Mouse (Mus musculus) midbrain, embryonic 12.5 days (tissue): ENCODE results near the gene Npas1. TPM values are rescaled to one million over a fixed set of nuclear protein-coding genes. Genes with fewer than 3 reads are reported as not detected.
A peak's percentile ranks its signal among the peaks of the same experiment; 100 is the strongest.

Experiments used
- ATAC-seq: fragments of 200-750 bp; cut with Nextera tagmentation; 2 replicates; pipeline ENCODE4 v1.8.0; 2017; ENCODE audit warnings: low read depth, moderate TSS enrichment, moderate library complexity; ENCODE audit not compliant: low FRiP score
- H3K27ac ChIP-seq: fragments of 300-500 bp; sonication (generic); replicated peaks from 2 replicates; pipeline ENCODE4 v1.5.1; 2016; ENCODE audit warnings: mild to moderate bottlenecking
- H3K27me3 ChIP-seq: fragments of 300-500 bp; sonication (generic); 2 replicates; pipeline ENCODE4 v1.6.1; 2016; ENCODE audit warnings: mild to moderate bottlenecking
- H3K36me3 ChIP-seq: fragments of 300-500 bp; sonication (generic); 2 replicates; pipeline ENCODE4 v1.6.1; 2016
- H3K4me1 ChIP-seq: fragments of 300-500 bp; sonication (generic); 2 replicates; pipeline ENCODE4 v1.6.1; 2016
- H3K4me2 ChIP-seq: fragments of 300-500 bp; sonication (generic); replicated peaks from 2 replicates; pipeline ENCODE4 v1.6.1; 2016; ENCODE audit warnings: mild to moderate bottlenecking, moderate library complexity
- H3K4me3 ChIP-seq: fragments of 300-500 bp; sonication (generic); 2 replicates; pipeline ENCODE4 v1.5.1; 2016; ENCODE audit warnings: mild to moderate bottlenecking
- H3K9ac ChIP-seq: fragments of 300-500 bp; sonication (generic); replicated peaks from 2 replicates; pipeline ENCODE4 v1.6.1; 2016; ENCODE audit warnings: mild to moderate bottlenecking, moderate library complexity
- H3K9me3 ChIP-seq: fragments of 300-500 bp; sonication (generic); 2 replicates; pipeline ENCODE4 v1.6.1; 2016; ENCODE audit warnings: mild to moderate bottlenecking
- WGBS: fragments of 180-500 bp; shearing (Covaris S2); methylation state at CpG from one replicate; pipeline ENCODE4 v1.1.7; 2016; 5-methylcytosine and 5-hydroxymethylcytosine counted together
- polyA plus RNA-seq: library from polyadenylated mRNA; unstranded; fragments of >200 nt; fragmentation: Nextera tagmentation; extraction: Ambion mirVana; gene quantifications from 2 replicates; pipeline ENCODE4 v1.2.1, GENCODE M21; 2016

Gene Npas1
- 0.93 and 1.2 TPM in 2 replicates for polyA plus RNA-seq

DNA sequence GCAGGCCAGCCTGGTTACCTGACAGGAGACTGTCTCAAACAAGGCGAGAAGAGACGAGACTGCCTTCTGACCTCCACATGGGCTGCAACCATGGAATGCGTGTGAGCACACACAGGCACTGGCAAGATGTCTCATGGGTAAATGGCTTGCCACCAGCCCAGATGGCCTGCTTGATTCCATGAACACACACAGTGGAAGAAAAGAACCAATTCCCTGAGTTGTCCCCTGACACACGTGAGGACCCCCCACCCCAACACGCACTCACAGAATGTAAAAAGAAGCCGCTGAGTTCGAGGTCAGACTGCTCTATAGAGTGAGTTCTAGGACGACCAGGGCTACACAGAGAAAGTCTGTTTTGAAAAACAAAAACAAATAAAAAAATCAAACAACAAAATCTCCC, at the start of gene Npas1:
Npas1 (minus strand) TSS at position 101 of the 400 bp plus-strand sequence.
- Histone ChIP-seq H3K36me3 (no peaks in the 10 kb centered on the region), H3K4me3 (peak within 1 kb of the TSS; percentile 37), H3K27ac (no peak within 1 kb of the TSS), H3K4me1 (peaks cover 15% of the 10 kb centered on the region), H3K9me3 (no peaks in the 10 kb centered on the region), H3K9ac (no peak within 1 kb of the TSS; the same call in 1 of the 2 replicates), H3K4me2 (peak within 1 kb of the TSS; percentile 50), H3K27me3 (peaks cover 64% of the 10 kb centered on the region)
- WGBS, result 90% methylated on average over 8 of the region's 8 CpGs
- no peak for ATAC-seq

DNA sequence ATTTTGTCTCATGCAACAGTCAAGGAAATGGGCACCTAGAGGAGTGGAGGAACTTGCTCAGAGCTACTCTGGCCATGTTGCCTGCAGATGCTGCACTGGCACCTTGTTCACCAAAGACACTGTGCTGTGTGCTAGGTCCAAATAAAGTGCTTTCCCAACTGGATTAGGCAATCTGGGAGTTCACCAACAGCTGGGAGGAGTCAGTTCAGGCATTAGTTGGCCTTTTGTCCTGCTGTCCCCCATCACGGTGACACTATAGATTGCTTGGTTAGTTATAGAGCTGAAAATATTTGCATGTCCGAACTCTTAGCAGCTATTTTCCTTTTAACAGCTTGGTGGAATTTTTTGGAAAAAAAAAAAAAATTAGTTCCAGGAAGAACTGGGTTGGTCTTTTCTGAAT, 48.5 kb upstream of the Npas1 start:
- 89% methylated on average over 2 of the region's 2 CpGs for WGBS
- no peaks in the 10 kb centered on the region for H3K9me3 ChIP-seq
- H3K27me3 ChIP-seq, result no peaks in the 10 kb centered on the region
- H3K9ac ChIP-seq, result no peak overlapping the region
- H3K4me3 ChIP-seq, result no peak overlapping the region
- H3K36me3 ChIP-seq, result peaks cover 20% of the 10 kb centered on the region
- H3K4me2 ChIP-seq, result no peak overlapping the region
- no peak for ATAC-seq
- H3K4me1 ChIP-seq, result no peaks in the 10 kb centered on the region
- no peak overlapping the region for H3K27ac ChIP-seq

DNA sequence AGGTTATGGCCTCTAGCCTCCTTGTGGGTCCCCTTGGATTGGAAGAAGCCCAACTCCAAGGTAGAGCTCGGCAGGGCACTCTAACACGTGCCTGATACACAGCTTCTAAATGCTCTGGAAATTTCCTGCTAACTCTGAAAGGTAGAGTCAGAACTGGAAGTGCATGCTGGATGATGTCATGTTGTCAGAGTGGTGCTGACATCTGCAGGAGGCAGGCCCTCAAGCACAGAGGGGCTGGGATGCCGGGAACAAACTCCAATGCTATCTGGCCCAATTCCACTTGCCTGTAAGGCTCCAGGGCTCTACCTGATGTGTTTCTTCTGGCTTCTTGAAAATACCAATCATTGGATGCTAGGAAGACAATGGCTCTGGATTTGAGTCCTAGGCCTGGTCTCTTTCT, 47.9 kb upstream of the Npas1 start:
- H3K4me1 ChIP-seq, result no peaks in the 10 kb centered on the region
- peaks cover 17% of the 10 kb centered on the region for H3K36me3 ChIP-seq
- no peak for ATAC-seq
- no peaks in the 10 kb centered on the region for H3K9me3 ChIP-seq
- no peak overlapping the region for H3K4me2 ChIP-seq
- no peak overlapping the region for H3K4me3 ChIP-seq
- no peak overlapping the region for H3K27ac ChIP-seq
- 87% methylated on average over 3 of the region's 3 CpGs for WGBS
- no peak overlapping the region for H3K9ac ChIP-seq
- no peaks in the 10 kb centered on the region for H3K27me3 ChIP-seq

DNA sequence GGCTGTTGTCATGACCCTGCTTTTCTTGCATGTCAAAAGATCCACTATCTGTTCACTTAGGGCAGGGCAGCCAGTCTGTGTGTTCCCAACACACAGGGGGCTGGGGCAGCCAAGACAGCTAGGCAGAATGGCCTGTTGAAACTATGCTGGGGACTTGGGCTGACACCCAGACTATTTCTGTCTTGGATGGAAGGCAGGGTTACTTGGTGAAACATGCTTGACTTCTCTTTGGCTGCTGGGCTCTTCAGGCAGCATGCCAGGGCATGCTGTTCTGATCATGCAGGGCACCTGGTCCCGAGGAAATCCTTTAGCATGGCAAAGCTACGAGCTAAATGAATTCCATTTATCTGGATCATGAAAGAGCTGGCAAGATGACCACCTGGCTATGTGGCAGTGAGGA, 46.8 kb upstream of the Npas1 start:
- ATAC-seq, result no peak
- H3K9ac ChIP-seq, result no peak overlapping the region

DNA sequence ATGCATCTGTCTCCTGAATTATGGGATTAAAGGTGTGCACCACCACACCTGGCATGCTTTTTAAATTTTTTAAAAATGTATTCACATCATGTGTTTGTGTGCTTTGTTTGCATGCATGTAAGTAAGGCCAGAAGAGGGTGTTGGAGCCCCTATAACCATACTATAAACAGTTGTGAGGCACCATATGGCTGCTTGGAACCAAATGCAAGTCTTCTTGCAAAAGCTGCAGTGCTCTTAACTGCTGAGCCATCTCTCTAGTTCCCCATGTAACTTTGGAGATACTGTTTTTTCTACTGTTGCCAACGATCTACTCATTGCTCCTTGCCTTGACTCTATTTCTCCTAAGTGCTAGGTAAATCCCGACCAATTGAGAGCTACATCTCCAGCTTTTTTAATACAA, 41.8 kb upstream of the Npas1 start:
- peaks cover 26% of the 10 kb centered on the region for H3K36me3 ChIP-seq
- H3K27ac ChIP-seq, result no peak overlapping the region
- H3K4me1 ChIP-seq, result no peaks in the 10 kb centered on the region
- no peaks in the 10 kb centered on the region for H3K27me3 ChIP-seq
- ATAC-seq, result no peak
- WGBS, result 93% methylated on average over 2 of the region's 2 CpGs
- no peak overlapping the region for H3K4me2 ChIP-seq
- no peak overlapping the region for H3K4me3 ChIP-seq
- no peak overlapping the region for H3K9ac ChIP-seq
- no peaks in the 10 kb centered on the region for H3K9me3 ChIP-seq

More for the DNA sequence above, 46.8 kb upstream of the Npas1 start:
- no peak overlapping the region for H3K27ac ChIP-seq
- H3K4me3 ChIP-seq, result no peak overlapping the region
- H3K4me2 ChIP-seq, result no peak overlapping the region
- H3K36me3 ChIP-seq, result peaks cover 16% of the 10 kb centered on the region
- H3K9me3 ChIP-seq, result no peaks in the 10 kb centered on the region
- no peaks in the 10 kb centered on the region for H3K27me3 ChIP-seq
- no peaks in the 10 kb centered on the region for H3K4me1 ChIP-seq
- 86% methylated on average over 2 of the region's 2 CpGs for WGBS

DNA sequence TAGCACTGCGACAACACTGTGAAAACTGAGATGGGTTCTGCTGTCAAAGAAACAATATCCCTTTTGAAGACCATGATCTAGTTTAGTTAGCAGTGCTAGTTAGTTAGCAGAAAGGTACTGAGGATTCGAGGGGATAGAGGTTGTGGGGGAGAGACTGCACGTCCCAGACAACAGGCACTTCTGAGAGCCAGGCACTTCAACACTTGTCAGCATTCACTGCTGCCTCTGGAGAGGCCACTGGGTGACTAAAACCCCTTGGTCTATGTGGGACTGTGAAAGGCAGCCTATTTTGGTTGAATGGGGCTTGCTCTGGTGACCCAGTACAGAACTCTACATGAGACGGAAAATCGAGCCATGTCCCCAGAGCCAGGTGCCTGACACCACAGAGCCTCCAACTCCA, 39.7 kb upstream of the Npas1 start:
- Histone ChIP-seq H3K27ac (no peak overlapping the region), H3K9me3 (no peaks in the 10 kb centered on the region), H3K4me3 (no peak overlapping the region), H3K4me1 (no peaks in the 10 kb centered on the region), H3K36me3 (peaks cover 23% of the 10 kb centered on the region), H3K4me2 (no peak overlapping the region), H3K27me3 (no peaks in the 10 kb centered on the region), H3K9ac (no peak overlapping the region)
- WGBS, result 95% methylated on average over 5 of the region's 5 CpGs
- no peak for ATAC-seq

DNA sequence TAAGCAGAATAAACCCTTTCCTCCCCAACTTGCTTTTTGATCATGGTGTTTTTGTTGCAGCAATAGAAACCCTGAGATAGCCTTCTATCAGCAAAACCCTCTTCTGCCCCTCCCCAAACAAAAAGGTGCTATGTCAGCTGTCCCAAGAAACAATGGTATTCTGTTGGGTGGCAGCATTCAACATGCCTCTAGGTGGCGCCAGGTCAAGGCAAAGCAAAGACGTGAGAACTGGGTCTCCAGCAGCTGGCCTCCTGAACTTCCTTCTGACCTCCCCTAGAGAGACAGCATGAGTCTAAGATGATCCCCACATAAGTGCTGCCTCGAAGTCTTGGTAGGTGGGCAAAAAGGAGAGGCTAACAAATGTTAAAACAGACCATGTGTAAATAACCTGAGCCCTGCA, 29.8 kb upstream of the Npas1 start:
- WGBS, result 27% methylated on average over 3 of the region's 3 CpGs
- Histone ChIP-seq H3K27ac (no peak overlapping the region), H3K9me3 (no peaks in the 10 kb centered on the region), H3K9ac (no peak overlapping the region), H3K4me1 (no peaks in the 10 kb centered on the region), H3K4me3 (no peak overlapping the region), H3K36me3 (peaks cover 63% of the 10 kb centered on the region), H3K4me2 (no peak overlapping the region), H3K27me3 (no peaks in the 10 kb centered on the region)
- no peak for ATAC-seq

DNA sequence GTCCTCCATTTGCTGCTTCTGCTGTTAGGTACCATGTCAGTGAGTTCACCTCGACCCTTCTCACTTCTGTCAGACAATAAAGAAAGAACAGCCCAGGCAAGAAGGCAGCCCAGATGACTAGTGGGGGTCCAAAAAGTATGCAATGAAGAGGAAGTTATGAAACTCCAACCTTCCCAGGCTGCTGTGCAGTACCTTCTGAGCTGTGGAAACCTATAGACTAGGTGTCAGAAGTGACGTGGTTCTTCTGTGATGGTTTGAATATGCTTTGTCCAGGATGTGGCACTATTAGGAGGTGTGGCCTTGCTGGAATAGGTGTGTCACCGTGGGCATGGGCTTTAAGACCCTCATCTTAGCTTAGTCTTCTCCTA, 27.7 kb upstream of the Npas1 start:
- peaks cover 57% of the 10 kb centered on the region for H3K36me3 ChIP-seq
- no peak overlapping the region for H3K4me2 ChIP-seq
- H3K9ac ChIP-seq, result no peak overlapping the region
- H3K27ac ChIP-seq, result no peak overlapping the region
- no peak for ATAC-seq
- WGBS, result 90% methylated on average over 3 of the region's 3 CpGs
- no peaks in the 10 kb centered on the region for H3K4me1 ChIP-seq
- H3K9me3 ChIP-seq, result no peaks in the 10 kb centered on the region
- no peaks in the 10 kb centered on the region for H3K27me3 ChIP-seq
- no peak overlapping the region for H3K4me3 ChIP-seq

DNA sequence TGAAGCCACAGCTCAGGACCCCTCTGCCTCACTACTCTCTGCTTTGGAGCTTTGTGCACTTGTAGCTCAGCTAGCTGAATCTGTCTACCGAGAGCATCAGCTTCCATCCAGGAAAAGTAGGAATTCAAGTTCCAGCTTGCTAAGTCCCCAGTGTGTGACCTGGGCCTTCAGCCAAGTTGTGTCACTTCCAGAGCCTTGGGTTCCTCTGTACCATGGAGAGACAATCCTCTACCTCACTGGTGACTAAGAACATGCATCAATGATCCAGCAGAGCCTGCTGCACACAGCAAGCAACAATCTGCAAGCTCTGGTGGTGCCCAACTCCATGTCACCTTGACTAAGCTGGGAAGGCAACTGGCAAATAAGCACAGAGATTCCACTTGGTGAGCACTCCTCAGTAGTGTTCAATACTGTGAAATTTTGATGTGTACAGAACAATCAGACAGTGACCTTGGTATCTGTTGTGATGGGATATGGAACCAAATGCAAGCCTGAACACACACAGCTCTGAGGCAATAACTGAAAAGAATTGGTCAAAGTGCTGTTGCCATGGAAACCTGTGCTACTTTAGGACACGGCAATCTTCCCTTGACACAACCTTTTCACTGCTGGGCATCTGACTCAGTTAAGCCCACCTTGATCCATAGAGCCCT, 27.2 kb upstream of the Npas1 start:
- peaks cover 52% of the 10 kb centered on the region for H3K36me3 ChIP-seq
- H3K9me3 ChIP-seq, result no peaks in the 10 kb centered on the region
- 82% methylated on average over 2 of the region's 2 CpGs for WGBS
- no peak overlapping the region for H3K4me2 ChIP-seq
- H3K27ac ChIP-seq, result no peak overlapping the region
- no peaks in the 10 kb centered on the region for H3K27me3 ChIP-seq
- H3K9ac ChIP-seq, result no peak overlapping the region
- no peak overlapping the region for H3K4me3 ChIP-seq
- H3K4me1 ChIP-seq, result no peaks in the 10 kb centered on the region
- no peak for ATAC-seq

DNA sequence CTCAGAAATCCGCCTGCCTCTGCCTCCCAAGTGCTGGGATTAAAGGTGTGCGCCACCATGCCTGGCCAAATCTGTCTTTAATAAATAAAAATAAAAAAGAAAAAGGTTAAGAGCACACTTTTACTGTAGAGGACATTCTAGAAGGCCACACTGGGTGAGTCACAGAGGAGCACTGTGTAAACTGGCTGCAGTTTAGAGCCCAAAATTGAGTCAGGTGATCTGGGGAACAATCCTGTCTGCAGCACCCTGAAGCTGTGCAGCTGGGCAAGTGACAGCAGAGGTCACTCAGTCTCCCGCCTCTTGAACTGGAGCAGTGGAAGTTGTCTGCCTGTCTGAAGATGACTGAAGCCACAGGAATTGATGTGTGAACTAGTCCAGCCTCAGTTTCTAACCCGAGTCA, 24.0 kb upstream of the Npas1 start:
- Histone ChIP-seq H3K9me3 (no peaks in the 10 kb centered on the region), H3K4me3 (no peak overlapping the region), H3K9ac (no peak overlapping the region), H3K4me1 (no peaks in the 10 kb centered on the region), H3K27ac (no peak overlapping the region), H3K27me3 (no peaks in the 10 kb centered on the region), H3K36me3 (peaks cover 75% of the 10 kb centered on the region), H3K4me2 (no peak overlapping the region)
- WGBS, result 89% methylated on average over 4 of the region's 4 CpGs
- no peak for ATAC-seq

DNA sequence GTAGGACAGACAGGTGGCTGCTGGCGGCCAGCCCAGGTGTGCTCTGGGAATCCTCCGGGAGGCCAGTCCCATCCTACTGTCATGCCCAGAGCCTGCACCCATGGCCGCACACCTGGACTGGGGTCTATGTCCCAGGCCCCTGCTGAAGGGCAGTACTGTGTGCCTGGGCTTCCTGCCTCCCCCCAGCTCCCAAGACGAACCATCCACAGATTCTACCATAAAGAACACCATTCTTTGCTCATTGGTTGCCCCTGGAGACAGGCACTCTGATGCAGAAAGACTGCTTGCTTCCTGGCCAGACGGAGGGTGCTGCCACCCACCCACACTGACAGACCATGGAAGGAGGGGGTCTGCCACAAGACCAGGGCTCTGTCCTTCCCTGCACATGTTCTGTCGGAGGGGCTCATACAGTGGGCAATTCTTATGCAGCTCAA, 22.2 kb upstream of the Npas1 start:
- Histone ChIP-seq H3K27ac (no peak overlapping the region), H3K36me3 (peaks cover 76% of the 10 kb centered on the region), H3K4me3 (no peak overlapping the region), H3K9ac (no peak overlapping the region), H3K4me1 (no peaks in the 10 kb centered on the region), H3K4me2 (no peak overlapping the region), H3K27me3 (no peaks in the 10 kb centered on the region), H3K9me3 (no peaks in the 10 kb centered on the region)
- WGBS, result 86% methylated on average over 6 of the region's 6 CpGs
- ATAC-seq, result no peak

DNA sequence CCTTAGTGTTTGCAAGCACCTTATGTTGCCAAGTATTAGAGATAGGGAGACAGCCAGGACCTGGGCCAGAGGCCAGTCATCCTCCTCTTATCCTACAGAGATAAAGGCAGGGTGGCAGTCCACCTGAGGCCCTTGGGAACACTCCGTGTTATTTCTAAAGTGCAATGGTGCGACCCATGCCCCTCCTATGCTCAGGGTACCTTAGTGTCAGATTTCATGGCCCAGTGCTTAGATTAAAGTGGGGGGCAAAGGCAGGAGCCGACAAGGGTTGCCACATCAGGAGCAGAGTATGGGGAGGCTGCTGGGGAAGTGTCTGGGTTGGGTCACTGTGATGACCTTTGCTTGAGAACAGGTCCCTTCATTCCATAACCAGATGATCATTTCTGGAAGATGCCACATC, 18.7 kb upstream of the Npas1 start:
- Histone ChIP-seq H3K9ac (no peak overlapping the region), H3K27ac (no peak overlapping the region), H3K36me3 (peaks cover 45% of the 10 kb centered on the region), H3K4me3 (no peak overlapping the region), H3K4me1 (no peaks in the 10 kb centered on the region), H3K4me2 (no peak overlapping the region), H3K9me3 (no peaks in the 10 kb centered on the region), H3K27me3 (no peaks in the 10 kb centered on the region)
- 97% methylated on average over 3 of the region's 3 CpGs for WGBS
- ATAC-seq, result no peak

DNA sequence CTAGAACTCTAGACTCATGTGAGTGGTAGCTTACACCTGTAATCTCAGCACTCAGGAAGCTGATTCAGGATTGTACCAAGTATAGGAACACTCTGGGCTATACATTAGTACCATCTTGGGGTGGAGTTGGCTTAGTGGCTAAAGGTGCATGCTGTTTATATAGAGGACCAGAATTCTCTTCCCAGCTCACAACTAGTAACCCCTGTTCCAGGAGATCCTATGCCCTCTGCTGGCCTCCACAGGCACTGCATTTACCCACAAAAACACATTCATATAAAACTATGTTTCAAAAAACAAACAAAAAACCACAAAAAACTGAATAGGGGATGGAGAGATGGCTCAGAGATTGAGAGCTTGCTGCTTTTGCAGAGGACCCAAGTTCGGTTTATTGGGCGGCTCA, 15.8 kb upstream of the Npas1 start:
- Histone ChIP-seq H3K36me3 (peaks cover 34% of the 10 kb centered on the region), H3K9me3 (no peaks in the 10 kb centered on the region), H3K27ac (no peak overlapping the region), H3K4me3 (no peak overlapping the region), H3K4me2 (no peak overlapping the region), H3K27me3 (no peaks in the 10 kb centered on the region), H3K9ac (no peak overlapping the region), H3K4me1 (no peaks in the 10 kb centered on the region)
- WGBS, result 34% methylated on average over 2 of the region's 2 CpGs
- no peak for ATAC-seq
